Mouse (Mus musculus) CH12.LX (cell line): ENCODE results near the gene Cntrob. TPM values are rescaled to one million over a fixed set of nuclear protein-coding genes. Genes with fewer than 3 reads are reported as not detected.

Source experiments
- DNase-seq: peaks from one replicate; pipeline ENCODE4 v3.0.0-alpha.2; 2013; ENCODE audit errors: extremely low read depth
- H3K27ac ChIP-seq: 2 replicates; pipeline ENCODE4 v1.5.1; 2012; ENCODE audit warnings: low read depth, mild to moderate bottlenecking, control low read depth, moderate library complexity; ENCODE audit not compliant: insufficient read depth
- H3K27me3 ChIP-seq: replicated peaks from 2 replicates; pipeline ENCODE3; 2012; ENCODE audit warnings: inconsistent platforms
- H3K36me3 ChIP-seq, 2 experiments: replicated peaks in 1 of 2; 2 replicates each; pipeline versions ENCODE3 to v1.6.1; 2012; ENCODE audit warnings: inconsistent platforms in 1 of 2, low read length in 1 of 2, mild to moderate bottlenecking in 1 of 2, mixed read lengths in 1 of 2, moderate library complexity in 1 of 2; ENCODE audit not compliant: control insufficient read depth in 1 of 2, insufficient read depth in 1 of 2
- H3K4me1 ChIP-seq, 2 experiments: 2 replicates each; pipeline ENCODE4 v1.6.1; 2012; ENCODE audit warnings: inconsistent platforms in 1 of 2, moderate library complexity in 1 of 2; ENCODE audit not compliant: insufficient read depth in 2 of 2, control insufficient read depth in 1 of 2
- H3K4me2 ChIP-seq: 2 replicates; pipeline ENCODE4 v1.6.1; 2012; ENCODE audit warnings: low read depth, mild to moderate bottlenecking, control low read depth; ENCODE audit not compliant: poor library complexity, insufficient read depth, severe bottlenecking
- H3K4me3 ChIP-seq, 3 experiments: fragments of 150-350 bp in 1 of 3; sonication (generic) in 1 of 3; replicated peaks in 1 of 3; 2 replicates each; pipeline versions ENCODE3 to v1.5.1; 2011 to 2012; ENCODE audit warnings: low read depth in 2 of 3, low read length in 2 of 3, mild to moderate bottlenecking in 2 of 3, moderate library complexity in 2 of 3, control low read depth in 1 of 3, improper control_type of control experiment in 1 of 3, inconsistent platforms in 1 of 3, mixed read lengths in 1 of 3; ENCODE audit not compliant: poor library complexity in 1 of 3
- H3K79me2 ChIP-seq: replicated peaks from 2 replicates; pipeline ENCODE4 v1.6.1; 2012; ENCODE audit warnings: mild to moderate bottlenecking, moderate library complexity; ENCODE audit not compliant: control insufficient read depth, poor library complexity, insufficient read depth, severe bottlenecking; ENCODE audit errors: extremely low read depth
- H3K9ac ChIP-seq: 2 replicates; pipeline ENCODE4 v1.6.1; 2012; ENCODE audit warnings: low read depth, mild to moderate bottlenecking, control low read depth, moderate library complexity; ENCODE audit not compliant: insufficient read depth
- H3K9me3 ChIP-seq: replicated peaks from 2 replicates; pipeline ENCODE3; 2012; ENCODE audit warnings: low read length, inconsistent platforms, mixed read lengths
- BHLHE40 ChIP-seq: IDR thresholded peaks from 2 replicates; pipeline ENCODE4 v1.6.1; 2011; ENCODE audit warnings: mild to moderate bottlenecking, low read depth, low read length, improper control_type of control experiment
- E2F4 ChIP-seq: IDR thresholded peaks from 2 replicates; pipeline ENCODE4 v1.6.1; 2011; ENCODE audit warnings: low read depth, low read length, improper control_type of control experiment; ENCODE audit not compliant: insufficient replicate concordance
- GABPA ChIP-seq: IDR thresholded peaks from 2 replicates; pipeline ENCODE4 v1.6.1; 2012; ENCODE audit warnings: low read depth, low read length, improper control_type of control experiment, inconsistent platforms; ENCODE audit not compliant: insufficient replicate concordance
- JUND ChIP-seq: conservative IDR thresholded peaks from 2 replicates; pipeline ENCODE4 v1.6.1; 2011; ENCODE audit warnings: low read depth, low read length, improper control_type of control experiment
- KAT2A ChIP-seq: IDR thresholded peaks from 2 replicates; pipeline ENCODE4 v1.6.1; 2012; ENCODE audit warnings: low read length, improper control_type of control experiment, inconsistent platforms; ENCODE audit not compliant: insufficient replicate concordance
- MAFK ChIP-seq: IDR thresholded peaks from 2 replicates; pipeline ENCODE4 v1.6.1; 2011; ENCODE audit warnings: low read length, improper control_type of control experiment; ENCODE audit not compliant: insufficient replicate concordance
- MXI1 ChIP-seq: IDR thresholded peaks from 2 replicates; pipeline ENCODE4 v1.6.1; 2011; ENCODE audit warnings: mild to moderate bottlenecking, low read depth, low read length, improper control_type of control experiment
- MYC ChIP-seq: IDR thresholded peaks from 2 replicates; pipeline ENCODE4 v1.6.1; 2011; ENCODE audit warnings: low read depth, mild to moderate bottlenecking, improper control_type of control experiment, low read length
- NRF1 ChIP-seq: IDR thresholded peaks from 2 replicates; pipeline ENCODE4 v1.6.1; 2014; ENCODE audit warnings: low read depth, mild to moderate bottlenecking, inconsistent platforms, low read length, improper control_type of control experiment, moderate library complexity
- POLR2A ChIP-seq: IDR thresholded peaks from 2 replicates; pipeline ENCODE4 v1.6.1; 2011; ENCODE audit warnings: low read depth, mild to moderate bottlenecking, improper control_type of control experiment, low read length
- RAD21 ChIP-seq: IDR thresholded peaks from 2 replicates; pipeline ENCODE4 v1.6.1; 2011; ENCODE audit warnings: low read depth, mild to moderate bottlenecking, low read length, improper control_type of control experiment, moderate library complexity
- RCOR1 ChIP-seq: conservative IDR thresholded peaks from 2 replicates; pipeline ENCODE4 v1.6.1; 2012; ENCODE audit warnings: low read depth, mild to moderate bottlenecking, inconsistent platforms, low read length, improper control_type of control experiment
- SIN3A ChIP-seq: IDR thresholded peaks from 2 replicates; pipeline ENCODE4 v1.6.1; 2012; ENCODE audit warnings: low read length, improper control_type of control experiment, inconsistent platforms
- SMC3 ChIP-seq: IDR thresholded peaks from 2 replicates; pipeline ENCODE4 v1.6.1; 2011; ENCODE audit warnings: low read depth, low read length, improper control_type of control experiment
- TBP ChIP-seq: conservative IDR thresholded peaks from 2 replicates; pipeline ENCODE4 v1.6.1; 2011; ENCODE audit warnings: low read depth, low read length, improper control_type of control experiment
- UBTF ChIP-seq: IDR thresholded peaks from 2 replicates; pipeline ENCODE4 v1.6.1; 2012; ENCODE audit warnings: low read depth, mild to moderate bottlenecking, inconsistent platforms, low read length, improper control_type of control experiment, moderate library complexity
- USF1 ChIP-seq: IDR thresholded peaks from 2 replicates; pipeline ENCODE4 v1.6.1; 2014; ENCODE audit warnings: low read depth, mild to moderate bottlenecking, inconsistent platforms, low read length, improper control_type of control experiment
- ZMIZ1 ChIP-seq: IDR thresholded peaks from 2 replicates; pipeline ENCODE4 v1.6.1; 2012; ENCODE audit warnings: low read depth, mild to moderate bottlenecking, inconsistent platforms, low read length, improper control_type of control experiment
- dilution Hi-C: fragments of 300-500 bp; cut with MboI; formaldehyde crosslinking; loops from 2 replicates; pipeline ENCODE4 v1.14.3; 2020; ENCODE audit warnings: low sequenced_read_pairs; ENCODE audit not compliant: extremely low pct_unique_long_range_greater_than_20kb, extremely low pct_ligation_motif_present
- in situ Hi-C: fragments of 300-500 bp; cut with MboI; formaldehyde crosslinking; loops from 3 replicates; pipeline ENCODE4 v1.14.3; 2019; ENCODE audit warnings: low sequenced_read_pairs, low pct_ligation_motif_present, low pct_unique_long_range_greater_than_20kb, mixed read lengths
- polyA plus RNA-seq: library from polyadenylated mRNA; unstranded; fragments of >175 nt; gene quantifications from 2 replicates; pipeline ENCODE4 v1.2.1, GENCODE M21; 2012; ENCODE audit warnings: low read depth; ENCODE audit not compliant: insufficient read length
- total RNA-seq, 2 experiments: library from RNA; depleted of rRNA; stranded (reverse); fragments of 300-350 nt in 1 of 2; fragments of >200 nt in 1 of 2; gene quantifications; 2 replicates each; pipeline ENCODE4 v1.2.3; 2012 to 2014

Gene Cntrob
- total and polyA plus RNA-seq, 3 experiments: 16.4 to 36.6 (median 18.9) TPM

DNA sequence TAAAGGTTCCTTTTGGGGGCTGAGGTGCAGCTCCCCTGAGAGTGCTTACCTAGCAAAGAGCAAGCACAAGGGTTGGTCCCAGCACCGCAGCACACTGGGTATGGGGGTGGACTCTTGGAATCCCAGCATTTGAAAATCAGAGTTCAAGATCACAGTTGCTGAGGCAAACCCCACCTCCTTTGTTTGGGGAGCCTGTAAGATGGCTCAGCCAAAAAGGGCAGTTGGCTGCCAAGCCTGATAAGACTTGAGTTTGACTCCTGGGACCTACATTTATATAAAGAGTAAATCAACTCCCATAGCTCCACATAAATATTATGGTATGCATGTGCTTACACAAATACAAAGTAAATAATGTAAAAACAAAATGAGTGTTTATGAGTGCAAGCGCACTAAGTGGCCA lies 17.5 kb downstream of the Cntrob start:
- no peaks in the 10 kb centered on the region for H3K9me3 ChIP-seq
- no peak for DNase-seq
- dilution Hi-C loops: no loop called here
- H3K27ac ChIP-seq: no peak overlapping the region
- in situ Hi-C loops: no loop called here
- peaks cover 2 to 12% of the 10 kb centered on the region in 2 experiments; a peak in 3 of 4 replicates for H3K4me1 ChIP-seq
- no peaks in the 10 kb centered on the region for H3K27me3 ChIP-seq
- peaks cover 63 to 91% of the 10 kb centered on the region in 2 experiments for H3K36me3 ChIP-seq
- TF ChIP-seq POLR2A (no peak), E2F4 (no peak), TBP (no peak), SIN3A (no peak), MAFK (no peak), USF1 (no peak), KAT2A (no peak), GABPA (no peak), RAD21 (no peak), UBTF (no peak), SMC3 (no peak), NRF1 (no peak), MYC (no peak)
- no peak overlapping the region for H3K4me2 ChIP-seq
- no peak overlapping the region for H3K9ac ChIP-seq
- no peaks in the 10 kb centered on the region for H3K79me2 ChIP-seq
- H3K4me3 ChIP-seq: no peak overlapping the region

DNA sequence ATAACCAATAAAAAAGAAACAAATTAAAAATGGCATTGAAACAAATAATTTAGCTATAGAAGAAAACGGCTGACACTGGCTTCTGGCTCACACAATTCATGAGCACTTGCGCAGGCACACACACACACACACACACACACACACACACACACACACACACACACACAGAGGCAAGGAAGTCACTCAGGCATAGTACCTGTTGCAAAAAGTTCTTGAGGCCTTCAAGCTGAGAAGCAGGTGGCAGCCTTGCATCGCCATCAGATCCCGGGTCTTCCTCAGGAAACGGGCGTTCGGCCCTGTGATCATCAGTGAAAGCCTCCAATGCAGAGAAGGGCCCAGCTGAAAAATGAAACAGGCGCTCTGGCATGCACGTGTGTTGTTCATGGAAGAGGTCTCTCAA lies 18.3 kb downstream of the Cntrob start:
- Histone ChIP-seq H3K27me3 (no peaks in the 10 kb centered on the region), H3K27ac (no peak overlapping the region), H3K9ac (no peak overlapping the region), H3K4me1 (peaks cover 3 to 12% of the 10 kb centered on the region in 2 experiments; a peak in 3 of 4 replicates), H3K4me2 (no peak overlapping the region), H3K4me3 (no peak overlapping the region), H3K36me3 (peaks cover 57 to 91% of the 10 kb centered on the region in 2 experiments), H3K9me3 (no peaks in the 10 kb centered on the region), H3K79me2 (no peaks in the 10 kb centered on the region)
- in situ Hi-C loops (no loop called here), dilution Hi-C loops (no loop called here)
- TF ChIP-seq KAT2A: no peak
- no peak for TF ChIP-seq BHLHE40
- TF ChIP-seq MYC: no peak
- no peak for TF ChIP-seq MXI1
- TF ChIP-seq ZMIZ1: no peak
- no peak for TF ChIP-seq JUND
- TF ChIP-seq RCOR1: no peak
- peak; percentile 37 for DNase-seq
